Mouse (Mus musculus): Measurements from ENCODE around the gene Olfr918.

The Olfr918 gene

DNA sequence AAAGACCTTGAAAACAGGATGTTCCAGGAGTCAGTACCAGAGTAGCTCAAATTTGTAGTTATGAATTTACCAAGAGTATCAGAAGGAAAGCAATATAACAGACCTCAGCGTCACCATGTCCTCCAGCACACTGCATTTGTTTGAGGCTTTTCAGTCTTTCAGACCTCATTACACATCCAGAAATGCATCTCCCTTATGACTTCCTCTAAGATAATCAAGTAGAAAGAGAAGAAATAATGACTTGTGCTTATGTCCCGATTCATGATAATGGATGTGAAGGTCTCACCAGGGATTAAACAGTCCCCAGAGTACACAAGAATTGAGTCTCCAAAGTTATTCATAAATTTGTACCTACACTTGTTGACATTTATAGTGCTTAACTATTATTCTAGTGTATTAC is at the start of gene Olfr918:
Gene Olfr918 (minus strand): TSS at position 101 of the 400 bp plus-strand sequence.
- no peak for DNase-seq

DNA sequence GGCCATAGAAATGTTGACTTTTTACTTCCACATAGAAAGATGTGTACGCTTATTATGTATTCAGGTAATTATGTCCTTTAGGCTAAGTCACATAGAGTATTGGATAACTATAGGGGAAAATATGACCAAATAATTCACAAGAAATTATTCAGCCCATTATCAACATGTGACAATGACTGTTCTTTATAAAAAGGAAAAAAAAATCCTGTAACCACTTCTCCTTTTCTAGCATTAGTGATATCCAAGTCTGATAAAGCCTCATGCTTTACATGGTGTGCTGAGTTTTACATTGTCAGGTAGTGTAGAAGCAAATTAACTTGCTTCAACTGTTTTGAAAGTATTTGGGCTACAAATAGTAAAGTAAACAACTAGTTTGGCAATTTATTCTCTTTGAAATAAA is 49.6 kb upstream of the Olfr918 start:
- DNase-seq: no peak

DNA sequence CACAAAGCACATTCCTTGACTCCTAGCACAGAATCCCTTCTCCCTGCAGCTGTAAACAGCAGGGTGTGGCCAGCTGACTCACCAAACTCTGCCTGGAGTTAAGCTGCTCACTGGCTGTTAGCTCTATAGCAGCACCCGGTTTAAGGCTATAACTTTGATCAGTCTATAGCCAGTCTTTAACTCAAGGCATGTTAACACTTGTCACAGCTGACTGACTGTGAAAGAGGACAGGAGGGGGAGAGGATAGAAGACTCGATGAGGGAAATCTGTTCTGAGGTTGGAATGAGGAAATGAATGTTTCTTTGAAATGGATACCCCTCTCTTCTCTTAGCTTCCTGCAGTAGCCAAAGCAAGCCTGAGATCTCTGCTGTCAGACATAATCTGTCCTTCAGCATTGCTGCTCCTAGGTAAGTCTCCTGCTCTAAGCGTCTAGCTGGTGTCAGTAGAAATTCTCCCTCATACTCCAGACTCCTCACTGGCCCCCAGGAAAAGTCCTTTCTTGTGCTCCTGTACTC is 44.6 kb upstream of the Olfr918 start:
- DNase-seq: no peak

GRCm38 (mm10) chr9:38718102-38718501 is 43.7 kb upstream of the Olfr918 start, which contains the start of gene Vwa5a:
Gene Vwa5a (plus strand): TSS chr9:38718268.
- no peak for DNase-seq

GRCm38 (mm10) chr9:38672887-38673286 is 1.5 kb downstream of the Olfr918 start:
- no peak for DNase-seq

DNA sequence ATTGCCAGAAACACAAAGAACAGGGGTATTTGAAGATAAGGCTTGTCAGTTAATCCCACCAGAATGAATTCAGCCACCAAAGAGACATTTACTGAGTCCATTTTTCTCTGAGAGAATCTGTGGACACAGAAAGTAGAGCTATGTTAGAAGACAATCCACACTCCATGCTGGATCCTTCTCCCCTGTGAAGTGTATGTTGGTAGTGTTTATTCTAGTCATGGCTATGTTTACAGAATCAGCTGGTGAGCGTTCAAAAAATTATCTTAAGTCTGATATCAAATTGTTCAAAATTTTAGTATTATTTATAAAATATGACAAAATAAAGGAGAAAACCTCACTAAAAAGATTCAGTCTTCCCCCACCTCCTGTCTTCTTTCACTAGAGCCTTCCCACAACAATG is 8.7 kb downstream of the Olfr918 start, which contains the start of gene Olfr917:
Gene Olfr917 (minus strand): TSS at position 101 of the 400 bp plus-strand sequence.
- DNase-seq: no peak

- DNase-seq: no peak
These were observed 14.6 kb downstream of the Olfr918 start, which contains the start of gene Olfr916 for GRCm38 (mm10) chr9:38659775-38660174. Gene Olfr916 (minus strand): TSS chr9:38659875.

- no peak for DNase-seq
These were observed 42.0 kb downstream of the Olfr918 start for GRCm38 (mm10) chr9:38632406-38632805.
